Mouse (Mus musculus) ovary, adult 10 weeks (tissue): ENCODE results near the gene Nova2. TPM values are rescaled to one million over a fixed set of nuclear protein-coding genes. Genes with fewer than 3 reads are reported as not detected.

Experiments used
- polyA plus RNA-seq: library from polyadenylated mRNA; stranded (reverse); fragments of 350-450 nt; fragmentation: Illumina TruSeq; extraction: RNeasy Lipid Tissue Mini Kit (QIAGEN cat#74804); gene quantifications from one replicate; pipeline ENCODE4 v1.2.3, GENCODE M21; 2014

Nova2 gene
- 0.34 TPM for polyA plus RNA-seq

GRCm38 (mm10) chr7:18925162-18925938, at the start of gene Nova2:
Gene Nova2, plus strand, starts transcription at chr7:18925888.

DNA sequence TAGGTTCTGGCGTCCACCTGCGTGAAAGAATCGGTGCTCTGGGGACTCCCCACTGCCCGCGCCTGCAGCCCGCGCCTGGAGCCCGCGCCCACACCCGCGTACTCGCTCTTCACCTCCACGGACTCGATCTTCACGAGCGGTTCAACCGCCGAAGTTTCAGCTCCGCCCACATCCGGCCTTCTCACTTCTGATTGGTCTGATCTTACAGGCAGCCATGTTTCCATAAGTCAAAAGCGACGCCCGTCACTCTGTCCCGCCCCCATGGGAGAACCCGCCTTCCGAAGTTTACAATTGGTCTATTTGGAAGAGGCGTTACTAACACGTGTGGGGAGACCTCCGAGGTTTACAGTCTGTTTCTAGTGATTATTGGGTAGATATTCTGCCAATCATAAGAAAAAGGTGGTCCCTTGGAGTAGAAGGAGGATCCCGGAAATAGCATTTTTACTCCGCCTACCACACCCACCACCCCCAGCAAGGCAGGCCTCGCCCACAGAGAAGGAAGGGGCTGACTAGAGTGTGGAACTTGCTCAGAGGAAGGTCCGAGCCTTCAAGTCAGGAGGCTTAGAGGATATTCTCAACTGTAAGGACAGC, 15.4 kb upstream of the Nova2 start, which contains the start of gene Ccdc61:
Gene Ccdc61 (minus strand): TSS at position 175 of the 591 bp plus-strand sequence.

DNA sequence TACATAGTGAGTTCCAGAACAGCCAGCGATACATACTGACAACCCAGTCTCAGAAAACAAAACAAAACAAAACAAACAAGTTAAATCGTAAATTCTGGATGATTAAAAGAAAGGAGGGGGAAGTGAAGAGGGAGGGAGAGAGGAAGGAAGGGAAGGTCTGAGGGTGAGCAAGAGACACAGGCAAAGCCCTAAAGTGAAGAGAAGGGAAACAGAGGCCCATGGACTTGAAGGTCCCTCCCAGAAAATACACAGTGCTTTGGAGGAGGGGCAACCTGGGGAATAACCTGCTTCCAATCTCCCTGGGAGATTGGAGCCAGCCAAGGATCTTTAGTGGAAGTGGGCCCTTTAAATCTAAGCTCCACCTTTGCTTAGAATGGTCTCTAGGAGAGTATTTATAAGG, 61.4 kb downstream of the Nova2 start, which contains the start of gene Nanos2:
Gene Nanos2 (plus strand): TSS at position 301 of the 400 bp plus-strand sequence.

GRCm38 (mm10) chr7:18990601-18991295, 65.1 kb downstream of the Nova2 start, which contains the start of gene Mypop:
Gene Mypop, plus strand, starts transcription at chr7:18991245.

GRCm38 (mm10) chr7:19003902-19004630, 78.4 kb downstream of the Nova2 start, which contains the start of gene Irf2bp1:
Gene Irf2bp1, plus strand, starts transcription at chr7:19004044.

Other genes starting within 250 kb of the Nova2 start
- gene Psg20, start 239.7 kb upstream of the Nova2 start, polyA plus RNA-seq: not detected
- not detected for gene Psg22, start 207.8 kb upstream of the Nova2 start, polyA plus RNA-seq
- gene Psg19, start 127.4 kb upstream of the Nova2 start, polyA plus RNA-seq: not detected
- gene Psg17, start 104.3 kb upstream of the Nova2 start, polyA plus RNA-seq: 0.43 TPM
- 9.1 TPM for gene Mill2, start 85.9 kb upstream of the Nova2 start, polyA plus RNA-seq
- gene Pglyrp1, start 54.6 kb upstream of the Nova2 start, polyA plus RNA-seq: not detected
- gene Ccdc61, start 15.5 kb upstream of the Nova2 start, polyA plus RNA-seq: 2.3 TPM
- gene Nanos2, start 61.5 kb downstream of the Nova2 start, polyA plus RNA-seq: 0.48 TPM
- 0.46 TPM for gene Mypop, start 65.4 kb downstream of the Nova2 start, polyA plus RNA-seq
- 1.9 TPM for gene Irf2bp1, start 78.2 kb downstream of the Nova2 start, polyA plus RNA-seq
- 1.7 TPM for gene Foxa3, start 97.7 kb downstream of the Nova2 start, polyA plus RNA-seq
- gene Sympk, start 98.5 kb downstream of the Nova2 start, polyA plus RNA-seq: 5.5 TPM
- not detected for gene Rsph6a, start 128.8 kb downstream of the Nova2 start, polyA plus RNA-seq
- gene Dmwd, start 150.3 kb downstream of the Nova2 start, polyA plus RNA-seq: 0.23 TPM
- gene Dmpk, start 158.0 kb downstream of the Nova2 start, polyA plus RNA-seq: 5.7 TPM
- gene Six5, start 168.7 kb downstream of the Nova2 start, polyA plus RNA-seq: 1.9 TPM
- not detected for gene Gm4969, start 192.5 kb downstream of the Nova2 start, polyA plus RNA-seq
- gene Fbxo46, start 194.0 kb downstream of the Nova2 start, polyA plus RNA-seq: 1.3 TPM
- 9.1 TPM for gene Qpctl, start 223.4 kb downstream of the Nova2 start, polyA plus RNA-seq
- gene Snrpd2, start 223.8 kb downstream of the Nova2 start, polyA plus RNA-seq: 1.4 TPM
- not detected for gene Gipr, start 240.2 kb downstream of the Nova2 start, polyA plus RNA-seq